Mouse (Mus musculus) heart, embryonic 14.5 days (tissue): ENCODE measurements around the gene Peak1. TPM values are rescaled to one million over a fixed set of nuclear protein-coding genes. Genes with fewer than 3 reads are reported as not detected.

Experiments
- ATAC-seq: fragments of 200-750 bp; cut with Nextera tagmentation; 2 replicates; pipeline ENCODE4 v1.8.0; 2017; ENCODE audit warnings: low read depth, moderate TSS enrichment; ENCODE audit not compliant: insufficient number of reproducible peaks, insufficient read depth, low FRiP score
- H3K27ac ChIP-seq, 2 experiments: fragments of 200-500 bp in 1 of 2; fragments of 300-500 bp in 1 of 2; sonication (generic) in 1 of 2; replicated peaks in 1 of 2; 2 replicates each; pipeline ENCODE4 v1.5.1; 2012 to 2014; ENCODE audit warnings: low read depth in 2 of 2, low read length in 2 of 2, control low read depth in 1 of 2, mild to moderate bottlenecking in 1 of 2, mixed read lengths in 1 of 2; ENCODE audit not compliant: control insufficient read depth in 1 of 2, insufficient read depth in 1 of 2
- H3K27me3 ChIP-seq: fragments of 300-500 bp; sonication (generic); 2 replicates; pipeline ENCODE4 v1.6.1; 2014; ENCODE audit warnings: mild to moderate bottlenecking, low read length, control low read depth; ENCODE audit not compliant: control insufficient read depth, insufficient read depth
- H3K36me3 ChIP-seq: fragments of 300-500 bp; sonication (generic); 2 replicates; pipeline ENCODE4 v1.6.1; 2014; ENCODE audit warnings: mild to moderate bottlenecking, control low read depth, low read length, mixed read lengths; ENCODE audit not compliant: control insufficient read depth, insufficient read depth
- H3K4me1 ChIP-seq, 2 experiments: fragments of 200-500 bp in 1 of 2; fragments of 300-500 bp in 1 of 2; sonication (generic) in 1 of 2; 2 replicates each; pipeline ENCODE4 v1.6.1; 2012 to 2014; ENCODE audit warnings: low read length in 2 of 2, control low read depth in 1 of 2, mixed read lengths in 1 of 2; ENCODE audit not compliant: control insufficient read depth in 2 of 2, insufficient read depth in 2 of 2
- H3K4me2 ChIP-seq: fragments of 300-500 bp; sonication (generic); 2 replicates; pipeline ENCODE4 v1.6.1; 2014; ENCODE audit warnings: mild to moderate bottlenecking, low read length
- H3K4me3 ChIP-seq, 2 experiments: fragments of 200-500 bp in 1 of 2; fragments of 300-500 bp in 1 of 2; sonication (generic) in 1 of 2; 2 replicates each; pipeline ENCODE4 v1.5.1; 2012 to 2014; ENCODE audit warnings: low read length in 2 of 2, mild to moderate bottlenecking in 2 of 2, control low read depth in 1 of 2, low read depth in 1 of 2, moderate library complexity in 1 of 2; ENCODE audit not compliant: control insufficient read depth in 1 of 2, insufficient read depth in 1 of 2
- H3K9ac ChIP-seq: fragments of 300-500 bp; sonication (generic); 2 replicates; pipeline ENCODE4 v1.6.1; 2014; ENCODE audit warnings: mild to moderate bottlenecking, low read length
- H3K9me3 ChIP-seq: fragments of 300-500 bp; sonication (generic); 2 replicates; pipeline ENCODE4 v1.6.1; 2016; ENCODE audit warnings: low read length, control low read depth; ENCODE audit not compliant: control insufficient read depth
- WGBS: fragments of 180-500 bp; shearing (Covaris S2); extraction: QIAGEN DNeasy Blood & Tissue Kit; methylation state at CpG from one replicate; pipeline ENCODE4 v1.1.7; 2014; 5-methylcytosine and 5-hydroxymethylcytosine counted together
- polyA plus RNA-seq: library from polyadenylated mRNA; unstranded; fragments of >200 nt; fragmentation: Nextera tagmentation; extraction: Ambion mirVana; gene quantifications from 2 replicates; pipeline ENCODE4 v1.2.1, GENCODE M21; 2014

Gene Peak1
- polyA plus RNA-seq, 1 experiment from 2014 or later, result 22.4 TPM

DNA sequence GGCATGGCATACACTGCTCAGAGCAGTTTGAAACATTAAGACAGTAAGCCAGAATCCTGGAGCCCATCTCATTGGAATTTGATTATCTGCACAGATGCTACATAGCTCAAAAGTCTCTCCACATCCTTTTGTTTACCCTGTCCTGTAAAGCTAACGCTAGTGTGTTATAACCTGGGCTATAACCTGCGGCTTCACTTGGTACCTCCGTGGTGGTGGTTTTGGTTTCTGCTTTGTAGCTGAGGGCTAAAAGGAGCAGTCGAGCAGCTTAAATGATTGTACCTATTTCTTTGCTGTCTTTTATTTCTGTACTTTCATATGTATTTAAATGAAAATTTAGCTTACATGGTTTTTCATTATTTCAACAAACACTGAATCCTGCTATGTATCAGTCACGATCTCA, 4.1 kb upstream of the Peak1 start:
- Histone ChIP-seq H3K4me3 (no peak overlapping the region), H3K4me1 (peaks cover 3 to 31% of the 10 kb centered on the region in 2 experiments), H3K4me2 (no peak overlapping the region), H3K27ac (no peak overlapping the region), H3K9ac (no peak overlapping the region), H3K9me3 (no peaks in the 10 kb centered on the region), H3K36me3 (no peaks in the 10 kb centered on the region), H3K27me3 (no peaks in the 10 kb centered on the region)
- ATAC-seq, result no peak
- WGBS, result 85% methylated on average over 5 of the region's 5 CpGs

DNA sequence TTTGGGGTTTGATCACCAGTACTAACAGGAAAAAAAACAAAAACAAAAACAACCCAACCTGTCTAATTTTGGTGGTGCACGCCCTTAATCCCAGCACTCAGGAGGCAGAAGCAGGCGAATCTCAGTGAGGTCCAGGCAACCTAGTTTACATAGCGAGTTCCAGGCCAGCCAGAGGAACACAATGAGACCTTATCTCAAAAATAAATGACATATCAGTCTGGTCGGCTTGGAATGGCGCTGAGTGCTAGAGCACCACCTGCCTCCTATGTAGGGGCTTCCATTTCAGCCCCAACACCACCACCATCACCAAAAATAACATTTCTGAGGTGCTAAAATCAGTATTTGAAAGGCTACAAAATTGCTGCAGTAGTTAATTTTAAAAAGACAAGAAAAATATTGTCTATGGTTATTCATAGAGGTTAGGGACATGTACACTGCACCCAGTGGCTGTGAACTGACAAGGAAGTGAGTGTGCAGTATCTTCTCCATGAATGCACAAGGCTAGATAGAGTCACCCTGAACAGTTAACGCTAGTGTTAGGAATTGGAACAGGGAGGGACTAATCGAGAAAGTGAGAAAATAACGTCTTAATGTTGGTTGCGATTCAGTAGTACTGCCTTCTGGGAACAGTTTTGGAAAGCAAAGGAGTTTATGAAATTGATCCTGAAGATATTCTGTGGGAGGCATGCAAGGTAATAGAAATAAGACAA, 3.2 kb upstream of the Peak1 start:
- peaks cover 3 to 36% of the 10 kb centered on the region in 2 experiments for H3K4me1 ChIP-seq
- ATAC-seq, result no peak
- no peak overlapping the region for H3K4me2 ChIP-seq
- no peaks in the 10 kb centered on the region for H3K9me3 ChIP-seq
- no peaks in the 10 kb centered on the region for H3K27me3 ChIP-seq
- 55% methylated on average over 9 of the region's 9 CpGs for WGBS
- no peak overlapping the region for H3K27ac ChIP-seq
- no peaks in the 10 kb centered on the region for H3K36me3 ChIP-seq
- no peak overlapping the region for H3K4me3 ChIP-seq
- H3K9ac ChIP-seq, result no peak overlapping the region

DNA sequence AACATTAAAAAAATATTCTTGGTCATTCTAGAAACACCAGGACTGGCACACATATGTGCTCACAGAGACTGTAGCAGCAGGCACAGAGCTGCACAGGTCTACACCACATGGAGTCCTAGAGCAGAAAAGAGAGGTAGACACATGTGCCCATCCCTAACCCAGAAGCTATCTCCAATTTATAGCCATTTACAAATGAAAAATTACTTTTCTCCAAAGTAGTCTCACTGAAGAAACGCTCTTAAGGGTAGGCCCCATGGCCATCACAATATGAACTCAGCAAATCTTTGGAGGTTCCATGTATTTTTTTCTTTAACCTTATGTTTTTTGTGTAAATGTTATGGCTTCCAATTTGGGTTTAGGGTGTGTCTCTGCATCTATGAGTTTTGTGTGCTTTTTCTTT, 2.4 kb upstream of the Peak1 start:
- ATAC-seq, result no peak
- Histone ChIP-seq H3K27ac (no peak overlapping the region), H3K27me3 (no peaks in the 10 kb centered on the region), H3K9ac (no peak overlapping the region), H3K4me3 (no peak overlapping the region), H3K9me3 (no peaks in the 10 kb centered on the region), H3K4me2 (peak overlapping the region; percentile 86), H3K36me3 (no peaks in the 10 kb centered on the region), H3K4me1 (peaks cover 3 to 44% of the 10 kb centered on the region in 2 experiments)
- 91% methylated on average over 1 of the region's 1 CpGs for WGBS

DNA sequence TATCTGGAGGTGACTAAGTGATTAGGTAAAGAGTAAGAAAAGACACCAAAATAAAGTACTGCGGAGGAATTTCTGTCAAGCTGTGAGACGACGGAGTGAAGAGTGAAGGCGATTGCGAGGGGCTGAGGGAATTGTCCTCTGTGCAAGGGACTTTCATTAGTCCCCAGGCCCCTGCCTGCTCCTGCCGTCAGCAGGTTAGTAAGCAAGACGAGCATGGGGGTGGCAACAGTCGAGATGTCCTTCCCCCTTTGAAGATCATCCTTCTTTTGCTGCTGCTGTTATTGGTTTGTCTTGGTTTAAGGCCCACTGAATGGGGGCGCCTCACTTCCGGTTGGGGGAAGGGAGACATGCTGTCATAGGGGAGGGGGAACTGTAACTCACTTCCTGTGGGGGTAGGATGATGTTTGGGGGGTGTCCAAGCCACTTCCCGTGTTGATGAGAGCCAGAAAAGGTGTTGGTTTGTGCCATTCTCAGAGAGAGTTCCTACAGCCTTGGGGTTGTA, 922 bp upstream of the Peak1 start:
- Histone ChIP-seq H3K36me3 (no peaks in the 10 kb centered on the region), H3K4me3 (peak overlapping the region; percentile 72 to 97), H3K4me1 (peaks cover 3 to 43% of the 10 kb centered on the region in 2 experiments), H3K4me2 (peak overlapping the region; percentile 86), H3K27me3 (no peaks in the 10 kb centered on the region), H3K27ac (peak overlapping the region; percentile 91 to 98), H3K9ac (peak overlapping the region; percentile 72), H3K9me3 (no peaks in the 10 kb centered on the region)
- under 1% methylated on average over 11 of the region's 11 CpGs for WGBS
- no peak; the same call in 1 of the 2 replicates for ATAC-seq

DNA sequence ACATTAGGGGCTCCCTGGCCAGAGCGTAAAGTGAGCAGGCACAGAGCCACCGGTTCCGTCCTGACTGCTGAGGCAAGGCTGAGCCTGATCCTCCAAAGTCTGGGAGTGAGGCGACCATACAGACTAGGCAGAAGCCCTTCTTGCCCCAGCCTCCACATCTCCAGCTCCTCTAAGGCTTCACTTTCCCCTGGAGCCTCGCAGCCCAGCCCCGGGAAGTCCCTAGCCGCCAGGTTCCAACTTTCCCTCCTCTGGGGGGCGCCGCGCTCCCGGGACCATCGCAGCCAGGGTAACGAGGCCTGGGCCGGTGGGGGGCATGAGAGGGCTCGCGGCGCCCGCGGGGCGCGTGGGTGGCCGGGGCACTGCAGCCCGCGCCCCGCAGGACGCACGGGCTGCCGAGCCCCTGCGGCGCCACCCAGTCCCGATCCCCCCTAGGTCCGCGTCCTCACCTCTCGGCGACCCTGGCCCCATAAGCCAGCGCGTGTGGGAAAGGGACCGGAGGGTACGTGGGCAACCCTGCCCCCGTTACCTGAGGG, 386 bp downstream of the Peak1 start:
- peak overlapping the region; percentile 67 for H3K4me2 ChIP-seq
- ATAC-seq, result peak; percentile 68

DNA sequence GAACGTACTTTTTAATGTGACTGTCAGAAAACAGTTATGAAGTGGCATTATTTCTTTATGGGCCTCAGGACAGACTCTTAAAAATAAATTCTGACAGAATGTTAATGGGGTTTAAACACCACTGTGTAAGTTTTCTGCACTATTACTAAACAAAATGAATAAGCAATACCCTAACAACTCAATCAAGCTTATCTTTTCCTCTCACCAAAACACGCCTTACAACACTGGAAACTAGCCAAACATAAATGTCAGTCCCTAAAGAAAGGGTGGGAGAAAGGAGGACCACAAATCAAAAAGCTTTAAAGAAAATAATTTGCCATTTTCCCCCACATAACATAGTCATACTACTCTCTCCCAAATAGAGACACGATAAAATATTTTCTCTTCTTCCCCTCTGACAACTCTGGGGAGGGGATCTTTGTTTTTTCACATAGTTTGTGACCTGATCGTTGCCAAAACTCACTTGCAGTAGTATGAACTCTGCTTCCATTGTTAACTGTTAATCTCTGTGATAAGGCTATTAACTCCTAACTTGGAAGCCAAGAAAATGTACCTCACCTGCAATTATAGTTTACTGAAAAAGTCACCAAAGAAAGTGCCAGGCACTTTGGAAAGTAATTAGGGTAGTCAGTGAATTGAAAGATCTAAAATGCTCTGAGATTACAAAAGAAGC, 1.8 kb downstream of the Peak1 start:
- Histone ChIP-seq H3K4me1 (peaks cover 3 to 32% of the 10 kb centered on the region in 2 experiments), H3K9ac (peak overlapping the region; percentile 91), H3K4me3 (peak overlapping the region in 1 of 2 experiments; percentile 72; a peak in 2 of 4 replicates), H3K27ac (no peak overlapping the region; a peak in 1 of 4 replicates), H3K36me3 (no peaks in the 10 kb centered on the region), H3K27me3 (no peaks in the 10 kb centered on the region), H3K9me3 (no peaks in the 10 kb centered on the region), H3K4me2 (peak overlapping the region; percentile 67)
- WGBS, result 46% methylated on average over 4 of the region's 4 CpGs
- no peak for ATAC-seq

More for the DNA sequence above, 386 bp downstream of the Peak1 start:
- H3K4me1 ChIP-seq, result peaks cover 3 to 45% of the 10 kb centered on the region in 2 experiments
- peak overlapping the region; percentile 72 to 97 for H3K4me3 ChIP-seq
- H3K9me3 ChIP-seq, result no peaks in the 10 kb centered on the region
- H3K27ac ChIP-seq, result peak overlapping the region; percentile 96 to 99
- WGBS, result under 1% methylated on average over 38 of the region's 40 CpGs
- H3K36me3 ChIP-seq, result no peaks in the 10 kb centered on the region
- peak overlapping the region; percentile 91 for H3K9ac ChIP-seq
- no peaks in the 10 kb centered on the region for H3K27me3 ChIP-seq

DNA sequence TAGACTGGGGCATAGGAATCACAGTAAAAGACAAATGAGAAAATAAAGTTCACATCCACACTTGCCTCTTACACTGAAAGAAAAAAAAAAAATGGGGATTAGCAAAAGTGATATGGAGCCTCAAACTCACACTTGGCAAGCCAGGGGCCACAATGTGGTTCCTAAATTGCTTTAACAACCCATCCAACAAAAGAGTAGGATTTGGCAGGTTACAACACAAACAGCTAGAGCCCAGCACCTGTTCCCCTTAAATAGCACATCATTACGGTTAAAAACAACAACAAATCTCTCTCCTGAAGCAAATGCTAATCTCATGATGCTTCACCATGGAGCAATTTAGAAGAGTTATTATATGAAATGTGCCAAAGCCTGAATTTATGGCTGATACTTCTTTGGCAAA, 2.5 kb downstream of the Peak1 start:
- peaks cover 0 to 30% of the 10 kb centered on the region in 2 experiments; a peak in 3 of 4 replicates for H3K4me1 ChIP-seq
- no peaks in the 10 kb centered on the region for H3K36me3 ChIP-seq
- H3K9me3 ChIP-seq, result no peaks in the 10 kb centered on the region
- H3K4me3 ChIP-seq, result no peak overlapping the region
- H3K9ac ChIP-seq, result no peak overlapping the region
- no peak for ATAC-seq
- no peak overlapping the region for H3K27ac ChIP-seq
- H3K27me3 ChIP-seq, result no peaks in the 10 kb centered on the region
- H3K4me2 ChIP-seq, result peak overlapping the region; percentile 67
- WGBS, result 77% methylated on average over 1 of the region's 1 CpGs
